Mouse (Mus musculus): Measurements from ENCODE around the gene Spag4.

Gene Spag4

GRCm38 (mm10) chr2:156065099-156066041, at the start of gene Spag4:
Gene Spag4 (plus strand): TSS chr2:156065175.
- peak; percentile 88 for DNase-seq (ENCODE audit: low spot score)

- DNase-seq (ENCODE audit: low spot score), result no peak
Observed at GRCm38 (mm10) chr2:156018106-156018505, 46.9 kb upstream of the Spag4 start.

- DNase-seq (ENCODE audit: low spot score), result no peak
Observed at GRCm38 (mm10) chr2:156021219-156021618, 43.8 kb upstream of the Spag4 start.

GRCm38 (mm10) chr2:156021765-156022164, 43.2 kb upstream of the Spag4 start:
- DNase-seq (ENCODE audit: low spot score), result no peak

- DNase-seq (ENCODE audit: low spot score), result no peak
Observed at GRCm38 (mm10) chr2:156025482-156025881, 39.5 kb upstream of the Spag4 start.

- no peak for DNase-seq (ENCODE audit: low spot score)
Observed at GRCm38 (mm10) chr2:156039390-156039789, 25.6 kb upstream of the Spag4 start.

GRCm38 (mm10) chr2:156042903-156043302, 22.1 kb upstream of the Spag4 start:
- no peak for DNase-seq (ENCODE audit: low spot score)

GRCm38 (mm10) chr2:156047929-156048328, 17.0 kb upstream of the Spag4 start:
- DNase-seq (ENCODE audit: low spot score), result peak; percentile 16

- no peak for DNase-seq (ENCODE audit: low spot score)
Observed at GRCm38 (mm10) chr2:156052816-156053215, 12.2 kb upstream of the Spag4 start, which contains the start of gene Fer1l4. Gene Fer1l4 (minus strand): TSS chr2:156052947.

- DNase-seq (ENCODE audit: low spot score), result no peak
Observed at GRCm38 (mm10) chr2:156066126-156066525, 1.2 kb downstream of the Spag4 start.

GRCm38 (mm10) chr2:156067916-156068315, 2.9 kb downstream of the Spag4 start:
- no peak for DNase-seq (ENCODE audit: low spot score)

GRCm38 (mm10) chr2:156071236-156071635, 6.3 kb downstream of the Spag4 start:
- no peak for DNase-seq (ENCODE audit: low spot score)

- no peak for DNase-seq (ENCODE audit: low spot score)
Observed at GRCm38 (mm10) chr2:156073725-156074124, 8.8 kb downstream of the Spag4 start.

- DNase-seq (ENCODE audit: low spot score), result no peak
Observed at GRCm38 (mm10) chr2:156077461-156077860, 12.5 kb downstream of the Spag4 start.

- DNase-seq (ENCODE audit: low spot score), result no peak
Observed at GRCm38 (mm10) chr2:156078421-156079182, 13.6 kb downstream of the Spag4 start.

- no peak for DNase-seq (ENCODE audit: low spot score)
Observed at GRCm38 (mm10) chr2:156079183-156079560, 14.2 kb downstream of the Spag4 start.

- DNase-seq (ENCODE audit: low spot score), result no peak
Observed at GRCm38 (mm10) chr2:156079674-156080073, 14.7 kb downstream of the Spag4 start.

- no peak for DNase-seq (ENCODE audit: low spot score)
Observed at GRCm38 (mm10) chr2:156080391-156080790, 15.4 kb downstream of the Spag4 start.

GRCm38 (mm10) chr2:156084541-156084940, 19.6 kb downstream of the Spag4 start:
- no peak for DNase-seq (ENCODE audit: low spot score)

GRCm38 (mm10) chr2:156087391-156088110, 22.6 kb downstream of the Spag4 start:
- DNase-seq (ENCODE audit: low spot score), result no peak

- DNase-seq (ENCODE audit: low spot score), result no peak
Observed at GRCm38 (mm10) chr2:156089799-156090198, 24.8 kb downstream of the Spag4 start.

- DNase-seq (ENCODE audit: low spot score), result no peak
Observed at GRCm38 (mm10) chr2:156091926-156092325, 27.0 kb downstream of the Spag4 start.

Data from yolk sac, embryonic 10.5 days (tissue).